Mouse (Mus musculus): ENCODE results near the gene Angpt4.

- TF ChIP-seq CTCF (IDR thresholded peaks at IDR 0.05; ENCODE audit: low read depth, low read length): no peak
- TF ChIP-seq EP300 (IDR thresholded peaks at IDR 0.05; ENCODE audit: insufficient read depth, low read depth, low read length): no peak
Measured at GRCm38 (mm10) chr2:151949082-151949774, 38.2 kb downstream of the Angpt4 start.
